Mouse (Mus musculus) embryonic fibroblast, embryonic 13.5 days (primary cell): ENCODE results near the gene Mapkap1. TPM values are rescaled to one million over a fixed set of nuclear protein-coding genes. Genes with fewer than 3 reads are reported as not detected.

Experiments
- H3K27ac ChIP-seq: 2 replicates; pipeline ENCODE4 v1.5.1; 2012; ENCODE audit warnings: low read length, control low read depth, inconsistent platforms; ENCODE audit not compliant: insufficient read depth
- H3K4me1 ChIP-seq: 2 replicates; pipeline ENCODE4 v1.6.1; 2011; ENCODE audit warnings: low read length; ENCODE audit not compliant: control insufficient read depth, insufficient read depth
- H3K4me3 ChIP-seq: 2 replicates; pipeline ENCODE4 v1.5.1; 2011; ENCODE audit warnings: mild to moderate bottlenecking, control low read depth, low read length; ENCODE audit not compliant: insufficient read depth
- CTCF ChIP-seq: IDR thresholded peaks from 2 replicates; pipeline ENCODE4 v1.5.1; 2011; ENCODE audit warnings: mild to moderate bottlenecking, control low read depth, low read length, moderate library complexity, borderline replicate concordance; ENCODE audit not compliant: insufficient read depth
- POLR2A ChIP-seq: IDR thresholded peaks from 2 replicates; pipeline ENCODE4 v1.6.1; 2011; ENCODE audit warnings: low read depth, mild to moderate bottlenecking, control low read depth, low read length, moderate library complexity
- polyA plus RNA-seq: library from polyadenylated mRNA; stranded (reverse); fragments of >200 nt; gene quantifications from 2 replicates; pipeline ENCODE4 v1.2.4, GENCODE M21; 2011; ENCODE audit warnings: low read depth; ENCODE audit not compliant: missing spikeins, insufficient read length

Gene Mapkap1
- polyA plus RNA-seq, 1 experiment = 84.9 TPM

DNA sequence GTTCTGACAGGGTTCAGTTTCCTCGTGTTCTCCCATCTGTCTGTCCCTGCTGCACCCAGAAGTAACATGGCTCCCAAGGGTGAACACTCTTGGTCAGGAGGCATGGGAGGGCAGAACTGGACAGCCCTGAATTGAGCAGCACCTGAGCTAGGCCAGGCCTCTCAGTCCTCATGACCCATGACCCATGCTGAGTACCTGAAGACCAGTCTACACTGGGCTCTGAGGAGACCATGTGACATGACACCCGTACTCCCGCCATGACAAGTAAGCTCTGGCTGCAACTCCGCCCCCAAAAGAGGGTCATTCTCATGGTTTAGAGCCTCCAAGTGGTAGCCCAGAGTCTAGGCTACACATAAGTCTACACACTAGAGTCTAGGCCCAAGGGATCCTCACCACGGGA lies 233.2 kb downstream of the Mapkap1 start:
- Histone ChIP-seq H3K4me3 (no peak overlapping the region), H3K27ac (no peak overlapping the region), H3K4me1 (no peaks in the 10 kb centered on the region)
- TF ChIP-seq POLR2A (no peak), CTCF (no peak)

- TF ChIP-seq CTCF (peak; percentile 50; the same call in 1 of the 2 replicates), POLR2A (no peak)
- no peaks in the 10 kb centered on the region for H3K4me1 ChIP-seq
- H3K27ac ChIP-seq = no peak overlapping the region
- H3K4me3 ChIP-seq = no peak overlapping the region
Measured at GRCm38 (mm10) chr2:34642351-34642750, 235.8 kb downstream of the Mapkap1 start.

GRCm38 (mm10) chr2:34644571-34645526 lies 238.3 kb downstream of the Mapkap1 start:
- TF ChIP-seq POLR2A (no peak), CTCF (peak; percentile 42; the same call in 1 of the 2 replicates)
- no peak overlapping the region for H3K27ac ChIP-seq
- no peak overlapping the region for H3K4me3 ChIP-seq
- no peaks in the 10 kb centered on the region for H3K4me1 ChIP-seq

GRCm38 (mm10) chr2:34645851-34646540 lies 239.4 kb downstream of the Mapkap1 start:
- H3K4me1 ChIP-seq = no peaks in the 10 kb centered on the region
- peak overlapping the region; percentile 30 for H3K4me3 ChIP-seq
- H3K27ac ChIP-seq = no peak overlapping the region
- TF ChIP-seq POLR2A (peak; percentile 66; the same call in 1 of the 2 replicates), CTCF (no peak)

- H3K27ac ChIP-seq = no peak overlapping the region
- no peak for TF ChIP-seq CTCF
- no peak for TF ChIP-seq POLR2A
- H3K4me3 ChIP-seq = no peak overlapping the region
- no peaks in the 10 kb centered on the region for H3K4me1 ChIP-seq
Measured at GRCm38 (mm10) chr2:34646541-34646865, 239.9 kb downstream of the Mapkap1 start.

- no peak overlapping the region for H3K27ac ChIP-seq
- TF ChIP-seq CTCF = no peak
- TF ChIP-seq POLR2A = no peak
Measured at GRCm38 (mm10) chr2:34647410-34647809, 240.8 kb downstream of the Mapkap1 start.

DNA sequence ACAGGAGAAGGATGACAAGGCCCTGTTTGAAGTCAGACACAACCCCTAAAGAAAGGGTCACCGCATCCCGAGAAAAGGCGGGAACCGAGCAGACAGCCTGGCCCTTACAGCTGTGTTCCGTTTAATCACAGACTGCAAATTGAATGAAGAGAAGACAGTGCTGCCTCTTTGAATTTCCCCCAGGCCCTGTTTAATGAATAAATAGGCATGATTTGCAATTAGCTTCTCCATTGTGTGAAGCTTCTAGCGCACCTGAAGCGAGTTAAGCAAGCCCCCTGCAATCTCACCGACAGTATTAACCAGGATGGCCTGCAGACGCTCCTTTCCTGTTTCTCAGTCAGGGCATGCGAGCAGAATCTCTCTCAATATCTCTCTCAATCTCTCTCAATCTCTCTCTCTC lies 261.2 kb downstream of the Mapkap1 start:
- no peak for TF ChIP-seq POLR2A
- TF ChIP-seq CTCF = no peak
- H3K27ac ChIP-seq = no peak overlapping the region
- H3K4me3 ChIP-seq = no peak overlapping the region
- no peaks in the 10 kb centered on the region for H3K4me1 ChIP-seq

More at GRCm38 (mm10) chr2:34647410-34647809, 240.8 kb downstream of the Mapkap1 start:
- no peak overlapping the region for H3K4me3 ChIP-seq
- no peaks in the 10 kb centered on the region for H3K4me1 ChIP-seq

DNA sequence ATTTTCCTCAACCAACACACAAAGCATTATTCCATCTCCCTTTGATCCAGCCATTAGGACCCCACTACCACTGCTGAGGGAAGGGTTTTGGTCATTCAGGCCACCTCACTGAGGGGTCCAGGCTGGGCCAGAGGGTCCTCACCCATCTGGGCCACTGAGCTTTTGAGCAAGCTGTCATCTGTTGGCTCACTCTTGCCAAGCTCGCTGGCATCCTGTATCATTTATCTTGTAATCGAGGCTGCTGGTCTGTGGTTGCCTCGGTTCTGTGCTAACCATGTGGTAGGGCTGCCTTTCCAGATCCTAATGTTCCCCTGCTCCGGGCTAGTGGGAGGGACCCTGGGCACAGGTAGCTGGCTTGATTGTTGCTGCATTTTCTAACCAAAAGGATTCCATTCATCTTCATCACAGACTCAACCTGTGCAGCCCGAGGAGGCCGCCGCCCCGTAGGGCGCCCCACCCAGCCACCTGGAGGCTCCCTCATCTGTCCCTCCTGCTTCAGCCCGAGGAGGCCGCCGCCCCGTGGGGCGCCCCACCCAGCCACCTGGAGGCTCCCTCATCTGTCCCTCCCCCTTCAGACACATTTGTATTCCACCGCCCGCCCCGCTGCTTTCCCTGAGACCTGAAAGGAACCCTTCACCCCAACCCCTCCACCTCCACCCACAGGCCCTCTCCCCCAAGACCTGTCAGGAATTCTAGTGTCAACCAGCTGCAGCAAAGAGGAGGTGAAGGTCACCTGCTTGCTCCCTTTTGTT lies 262.0 kb downstream of the Mapkap1 start:
- no peak overlapping the region for H3K4me3 ChIP-seq
- no peak for TF ChIP-seq CTCF
- no peak for TF ChIP-seq POLR2A
- H3K27ac ChIP-seq = no peak overlapping the region
- no peaks in the 10 kb centered on the region for H3K4me1 ChIP-seq

GRCm38 (mm10) chr2:34669203-34669746 lies 262.7 kb downstream of the Mapkap1 start:
- no peaks in the 10 kb centered on the region for H3K4me1 ChIP-seq
- no peak overlapping the region for H3K27ac ChIP-seq
- TF ChIP-seq CTCF (no peak), POLR2A (no peak)
- H3K4me3 ChIP-seq = no peak overlapping the region
